Mouse (Mus musculus) cerebral cortex, adult 2 months (tissue): ENCODE data around the gene Lbhd2.

Source experiments
- WGBS: fragments of 180-500 bp; shearing (Covaris S2); methylation state at CpG from one replicate; pipeline ENCODE4 v1.1.7; 2018; 5-methylcytosine and 5-hydroxymethylcytosine counted together

The Lbhd2 gene

DNA sequence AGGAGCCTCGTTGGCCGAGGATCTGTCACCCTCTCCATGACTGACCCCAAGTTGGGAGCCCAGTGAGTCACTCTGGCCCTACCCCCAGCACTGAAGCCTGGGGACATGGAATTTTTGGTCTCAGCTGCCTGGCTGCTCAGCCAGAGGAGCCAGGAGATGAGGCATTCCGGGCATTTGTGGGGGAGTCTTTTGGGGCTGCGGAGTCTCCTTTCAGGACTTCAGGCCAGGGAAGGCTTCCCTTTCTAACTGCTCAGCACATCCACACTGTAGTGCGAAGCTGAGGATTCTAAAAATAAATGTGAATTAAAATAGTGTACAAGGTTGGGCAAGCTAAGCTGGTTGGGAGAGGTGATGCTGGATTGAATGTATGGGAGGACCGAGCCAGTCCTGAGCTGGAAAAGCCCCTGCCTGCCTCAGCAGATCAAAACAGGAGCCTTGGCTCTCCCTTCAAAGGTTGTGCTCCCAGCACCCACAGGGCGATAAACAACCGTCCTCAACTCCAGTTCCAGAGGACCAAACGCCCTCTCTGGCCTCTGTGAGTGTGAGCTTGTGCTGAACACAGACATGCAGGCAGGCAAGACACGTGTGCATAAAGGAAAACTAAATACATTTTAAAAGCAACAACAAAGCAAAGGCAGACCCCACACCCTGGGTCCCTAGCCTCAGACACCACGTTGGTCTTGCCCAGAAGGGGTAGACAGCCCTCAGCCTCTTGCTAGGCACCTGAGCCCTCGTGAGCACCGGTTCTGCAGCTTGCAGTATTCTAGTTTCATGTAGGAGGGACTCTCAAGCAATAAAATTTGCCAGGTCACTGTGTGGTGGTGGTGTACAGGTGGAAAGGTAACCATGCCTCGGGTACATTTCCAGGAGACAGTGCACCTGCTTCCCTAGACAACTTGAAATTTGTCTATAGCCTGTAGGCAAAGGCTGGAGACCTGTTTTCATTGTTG is 24.5 kb downstream of the Lbhd2 start:
- WGBS, result 51% methylated on average over 14 of the region's 14 CpGs

DNA sequence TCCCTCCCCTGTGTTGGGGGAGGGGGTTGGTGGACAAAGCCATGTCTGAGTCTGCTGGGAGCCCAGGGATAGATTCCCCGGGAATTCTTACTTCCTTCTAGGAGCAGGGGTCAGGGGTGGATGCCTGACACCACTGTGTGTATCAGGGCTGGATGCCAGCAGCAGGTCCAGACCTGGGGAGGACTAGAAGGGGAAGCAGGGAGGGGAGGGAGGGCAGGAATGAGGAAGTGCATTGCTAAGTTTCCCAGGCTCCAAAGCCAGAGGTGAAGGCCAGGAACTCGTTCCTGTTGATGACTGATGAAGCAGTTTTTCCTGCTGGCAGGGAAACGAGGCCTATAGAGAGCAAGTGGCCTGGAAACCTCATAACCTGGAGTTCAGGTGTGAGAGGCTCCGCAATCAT is 25.5 kb downstream of the Lbhd2 start:
- WGBS, result 73% methylated on average over 4 of the region's 4 CpGs

DNA sequence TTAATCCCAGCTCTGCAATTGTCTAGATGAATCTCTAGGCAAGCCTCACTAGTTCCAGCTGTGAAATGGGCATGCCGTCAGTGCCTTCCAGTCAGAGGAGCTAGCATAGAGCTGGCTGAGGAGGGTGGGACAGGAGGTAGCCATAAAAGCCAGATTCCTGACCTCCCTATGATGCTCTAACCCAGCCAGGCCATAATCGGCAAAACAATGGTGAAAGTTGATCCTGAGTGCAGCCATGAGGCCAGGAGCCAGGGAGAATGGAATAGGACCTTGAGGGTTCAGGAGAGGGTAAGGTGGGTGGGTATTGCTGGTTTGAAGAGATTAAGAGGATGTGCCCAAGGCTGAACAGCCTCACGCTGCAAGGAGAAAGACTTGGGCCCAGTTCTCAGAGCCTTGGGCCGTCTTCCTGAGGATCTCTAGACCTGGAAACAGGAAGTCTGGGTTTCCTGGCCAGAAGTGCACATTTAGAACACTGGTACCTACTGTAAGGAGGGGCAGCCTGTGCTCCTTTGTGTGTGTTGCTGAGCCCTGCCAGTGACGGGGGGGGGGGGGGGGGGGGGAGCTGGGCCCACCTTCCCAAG is 26.2 kb downstream of the Lbhd2 start:
- WGBS, result 69% methylated on average over 5 of the region's 5 CpGs

DNA sequence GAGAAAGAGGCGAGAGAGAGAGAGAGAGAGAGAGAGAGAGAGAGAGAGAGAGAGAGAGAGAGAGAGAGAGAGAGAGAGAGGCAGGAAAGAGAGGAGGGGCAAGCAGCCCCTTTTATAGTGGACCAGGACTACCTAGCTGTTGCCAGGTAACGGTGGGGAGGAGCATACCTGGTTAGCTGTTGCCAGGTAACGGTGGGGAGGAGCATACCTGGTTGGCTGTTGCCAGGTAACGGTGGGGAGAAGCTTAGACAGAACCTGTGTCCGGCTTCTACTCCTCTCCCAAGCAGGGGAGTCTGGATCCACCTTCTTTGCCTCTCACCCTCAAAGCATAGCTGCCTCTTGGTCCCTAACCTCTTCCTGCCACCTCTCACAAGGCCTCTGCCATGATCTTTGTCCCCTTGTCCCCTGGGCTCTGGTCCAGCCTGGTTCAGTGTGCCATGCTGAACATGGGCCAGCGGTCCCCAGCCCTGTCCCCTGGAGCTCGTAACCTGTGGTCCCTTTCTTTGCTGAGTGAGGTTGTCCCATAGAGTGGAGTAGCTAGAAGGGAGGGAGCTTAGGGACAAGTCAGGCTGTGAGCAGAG is 27.6 kb downstream of the Lbhd2 start:
- WGBS, result 56% methylated on average over 6 of the region's 7 CpGs

DNA sequence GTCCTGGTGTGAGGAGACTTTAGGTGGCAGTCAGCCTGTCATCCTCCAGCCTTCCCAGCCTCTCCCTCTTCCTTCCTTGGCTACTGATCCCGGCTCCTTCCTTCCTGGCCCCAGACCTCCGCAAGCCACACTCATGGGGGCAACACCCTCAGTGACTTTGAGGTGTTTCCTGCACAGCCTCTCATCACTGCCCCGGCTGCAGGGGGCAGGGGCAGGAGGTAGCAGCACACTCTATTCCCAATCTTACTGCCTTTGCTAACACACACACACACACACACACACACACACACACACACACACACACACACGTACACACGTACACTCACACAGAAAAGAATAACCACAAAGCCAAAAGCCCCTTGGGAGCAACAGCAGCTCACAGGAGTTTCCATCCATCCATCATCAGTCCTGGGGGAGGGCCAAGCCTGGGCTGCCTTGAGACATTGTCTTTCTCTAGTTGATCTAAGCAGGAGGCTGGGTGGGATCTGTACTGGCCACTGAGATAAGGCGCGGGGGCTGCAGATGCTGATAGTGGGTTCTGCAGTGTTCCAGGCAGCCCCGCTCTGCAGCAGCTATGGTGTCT is 28.2 kb downstream of the Lbhd2 start:
- WGBS, result 59% methylated on average over 8 of the region's 8 CpGs

DNA sequence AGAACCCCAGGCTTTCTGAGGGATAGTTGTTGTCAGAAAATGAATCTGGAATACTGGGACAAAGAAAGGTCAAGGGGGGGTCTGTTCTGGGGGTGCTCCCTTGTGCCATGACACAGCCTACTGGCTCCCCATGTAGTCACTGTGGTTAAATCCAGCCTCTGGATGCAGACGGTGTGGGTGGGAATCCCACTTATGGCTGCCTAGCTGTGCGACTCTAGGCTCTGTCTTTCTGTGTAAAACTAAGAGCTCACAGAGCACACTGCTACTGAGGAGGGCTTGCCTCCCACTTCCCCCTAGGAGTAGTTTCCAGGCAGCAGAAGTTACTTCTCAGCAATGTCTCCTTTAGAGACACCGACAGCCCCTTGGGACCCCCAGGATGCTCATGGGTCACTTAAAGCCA is 29.6 kb downstream of the Lbhd2 start:
- 50% methylated on average over 3 of the region's 3 CpGs for WGBS

DNA sequence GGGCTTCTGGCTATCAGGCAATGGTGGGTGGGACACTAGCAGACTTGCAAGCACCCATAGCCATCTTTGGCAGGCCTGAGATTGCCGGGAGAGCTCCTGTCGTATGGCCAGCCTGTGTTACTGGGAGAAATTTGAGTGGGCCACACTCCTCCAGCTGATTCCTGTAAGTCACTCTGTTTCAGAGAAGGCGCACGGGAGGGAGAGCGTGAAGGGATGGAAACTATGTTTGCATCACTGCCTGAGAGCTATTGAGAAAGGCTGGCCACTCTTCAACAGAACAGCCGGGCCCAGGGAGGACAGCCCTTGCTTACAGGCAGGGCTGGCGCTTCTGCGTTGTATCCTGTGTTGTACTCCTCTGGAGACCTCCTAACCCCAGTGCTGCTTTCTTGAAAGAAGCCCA is 30.0 kb downstream of the Lbhd2 start:
- WGBS, result 49% methylated on average over 8 of the region's 8 CpGs

DNA sequence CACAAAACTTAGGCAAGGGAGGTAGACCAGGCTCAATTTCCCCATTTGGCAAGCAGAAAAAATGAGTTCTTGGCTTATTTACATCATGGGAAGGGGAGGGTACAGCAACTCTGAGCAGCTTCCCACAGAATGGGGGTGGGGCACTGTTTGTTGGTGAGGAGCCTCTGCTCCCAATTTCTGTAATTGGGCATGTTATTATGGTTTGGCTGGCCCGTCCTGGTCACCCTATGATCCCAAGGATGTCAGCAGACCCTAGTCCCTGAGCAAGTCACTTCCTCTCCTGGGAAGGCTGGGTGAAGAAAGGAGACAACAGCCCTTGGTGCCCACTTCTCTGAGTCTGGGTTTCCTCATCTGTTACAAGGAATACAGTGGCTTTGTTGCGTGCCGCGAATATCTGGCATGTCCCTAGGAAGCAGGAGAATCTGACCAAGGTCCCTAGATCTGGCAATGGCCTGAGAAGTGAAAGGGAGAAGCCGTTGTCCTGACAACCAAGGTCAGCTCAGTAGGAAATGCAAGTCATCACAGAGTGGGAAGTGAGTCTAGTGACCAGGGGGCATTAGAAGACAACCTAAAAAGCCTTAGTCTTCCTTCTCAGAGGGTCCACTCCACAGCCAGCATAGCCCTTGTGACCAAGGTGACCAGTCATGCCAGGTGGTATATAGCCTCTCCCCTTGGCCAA is 30.8 kb downstream of the Lbhd2 start:
- 80% methylated on average over 5 of the region's 5 CpGs for WGBS

DNA sequence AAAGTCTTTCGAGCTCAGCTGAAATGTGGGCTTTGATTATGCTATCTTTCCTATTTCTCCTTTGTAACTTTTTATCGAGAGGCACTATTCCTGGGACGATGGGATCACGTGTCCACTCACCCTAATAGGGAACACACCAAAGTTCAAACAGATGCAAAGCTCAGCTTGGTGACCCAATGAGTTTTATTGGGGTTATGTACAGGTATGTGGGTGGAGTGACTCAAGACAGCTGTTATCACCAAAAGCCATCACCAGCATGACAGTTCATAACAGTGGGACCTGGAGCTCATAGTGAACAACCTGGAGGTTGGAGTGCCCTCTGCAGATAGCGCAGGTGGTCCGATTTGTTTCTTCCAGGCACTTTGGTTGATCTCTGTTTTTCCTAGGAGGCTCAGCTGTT is 32.2 kb downstream of the Lbhd2 start:
- 91% methylated on average over 6 of the region's 6 CpGs for WGBS

DNA sequence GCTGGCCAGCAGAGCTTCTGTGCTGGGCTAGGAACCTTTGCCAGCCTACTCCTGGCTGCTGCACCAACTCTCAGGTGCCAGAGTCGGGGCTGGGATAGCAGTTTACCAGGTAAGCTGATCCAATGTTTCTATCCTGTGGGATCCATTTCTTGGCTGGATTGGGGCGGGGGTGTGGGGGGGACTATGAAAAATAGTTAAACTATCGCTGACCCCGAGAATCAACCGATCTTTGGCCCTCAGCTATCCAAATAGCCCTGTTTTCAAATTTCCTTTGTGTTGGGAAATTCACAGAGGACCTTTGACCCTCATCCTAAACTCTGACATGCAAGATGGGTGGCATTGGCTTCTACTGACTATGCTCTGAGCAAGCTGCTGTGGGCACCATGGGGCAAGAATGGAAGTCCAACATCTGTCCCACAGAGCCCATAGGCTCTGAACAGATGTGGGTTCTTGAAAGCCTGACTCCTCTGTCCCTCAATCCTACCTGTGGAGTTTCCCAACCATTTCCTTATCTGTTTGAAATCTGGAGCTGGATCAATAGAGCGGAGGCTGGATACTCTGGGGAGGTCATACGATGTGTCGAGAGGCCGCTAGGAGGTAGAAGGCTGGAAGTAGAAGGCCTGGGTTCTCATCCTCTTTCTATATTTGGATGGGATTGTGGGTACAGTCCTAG is 34.2 kb downstream of the Lbhd2 start:
- 98% methylated on average over 9 of the region's 9 CpGs for WGBS

DNA sequence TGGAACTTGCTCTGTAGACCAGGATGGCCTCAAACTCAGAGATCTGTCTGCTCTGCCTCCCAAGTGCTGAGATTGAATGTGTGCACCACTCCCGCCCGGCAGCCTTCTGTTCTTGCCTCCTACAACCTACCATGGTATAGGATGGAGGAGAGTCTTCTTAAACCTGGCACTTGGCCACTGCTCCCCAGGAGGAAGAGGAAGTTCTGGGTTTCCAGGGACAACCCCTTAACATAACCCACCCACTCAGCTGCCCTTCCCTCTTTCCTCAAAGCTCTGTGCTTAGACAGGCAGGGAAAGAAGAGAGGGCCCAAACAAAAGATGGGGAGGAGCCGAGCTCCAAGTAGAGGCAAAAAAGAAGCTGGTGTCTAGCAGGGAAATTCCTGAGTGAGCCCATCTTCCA is 34.9 kb downstream of the Lbhd2 start:
- WGBS, result 51% methylated on average over 3 of the region's 3 CpGs

DNA sequence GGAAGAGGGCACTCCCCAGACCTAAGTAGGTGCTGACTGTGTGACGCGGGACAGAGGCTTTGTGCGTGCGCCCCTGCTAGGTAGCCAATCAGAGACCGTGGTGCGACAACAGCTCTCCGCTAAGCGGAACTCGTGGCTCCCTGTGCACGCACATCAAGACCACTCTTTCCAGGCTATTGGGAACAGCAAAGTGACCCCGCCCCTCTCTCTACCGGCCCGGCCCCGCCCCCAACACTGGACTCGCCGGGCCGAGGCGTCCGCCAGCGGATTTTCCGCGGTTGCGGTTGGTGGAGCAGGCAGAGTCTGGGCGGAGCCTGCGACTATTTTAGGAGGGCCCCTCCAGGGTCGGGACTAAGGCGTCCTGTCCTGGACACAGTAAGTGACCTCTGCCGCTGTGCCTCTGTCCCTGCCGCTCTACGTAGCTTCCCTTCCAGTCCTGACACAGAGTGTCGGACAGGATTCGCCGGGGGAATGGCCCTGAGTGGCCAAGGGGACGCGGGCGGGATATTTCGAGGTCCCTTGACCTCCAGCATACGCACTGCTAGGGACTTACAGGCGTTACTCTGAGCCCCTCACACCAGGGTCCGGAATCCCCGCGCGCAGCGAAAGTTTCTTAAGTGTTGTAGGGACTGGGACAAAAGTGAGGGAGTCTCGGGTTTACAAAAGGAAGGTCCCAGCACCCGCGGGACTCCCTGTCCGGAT is 35.9 kb downstream of the Lbhd2 start, which contains the start of gene Tnfaip2:
Gene Tnfaip2 (plus strand): TSS at position 161 of the 702 bp plus-strand sequence.
- WGBS, result 4% methylated on average over 48 of the region's 48 CpGs

DNA sequence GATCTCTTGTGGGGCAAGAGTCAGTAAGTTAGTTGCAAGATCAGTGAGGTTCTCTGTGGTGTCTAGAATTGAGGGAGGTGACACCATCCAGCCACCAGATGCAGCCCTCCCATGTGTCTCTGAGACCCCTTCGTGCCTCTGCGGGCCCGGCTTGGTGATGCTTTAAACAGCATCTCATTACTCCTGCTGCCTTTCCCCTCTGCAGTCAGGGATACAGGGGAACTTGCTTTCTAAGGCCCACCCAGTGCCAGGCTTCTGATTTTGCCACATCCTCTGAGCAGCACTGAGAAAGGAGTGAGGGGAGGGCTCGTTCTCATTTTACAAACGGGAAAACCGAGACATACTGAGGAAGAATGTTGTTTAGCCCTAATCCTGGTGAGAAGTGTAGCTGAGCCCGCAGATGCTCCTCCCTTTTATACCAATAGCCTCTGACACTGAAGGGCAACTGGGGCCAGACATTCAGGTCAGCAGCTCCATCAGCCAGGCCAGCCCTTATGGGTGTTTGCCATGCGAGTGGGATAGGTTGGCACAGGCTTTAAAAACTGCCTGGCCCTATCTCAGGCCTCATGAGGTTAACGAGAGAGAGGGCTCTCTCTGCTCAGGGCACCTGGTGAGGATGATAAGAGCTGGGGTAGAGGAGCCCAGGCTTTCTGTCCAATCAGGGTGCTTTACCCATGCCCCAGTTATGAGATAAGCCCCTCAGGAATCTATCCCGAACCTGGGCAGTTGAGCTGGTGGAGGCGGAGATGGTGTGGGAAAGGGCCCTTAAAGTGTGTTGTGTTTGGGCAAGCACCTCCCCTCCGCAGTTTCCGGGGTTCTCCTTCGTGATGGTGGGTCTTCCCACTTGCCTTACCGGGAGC is 36.6 kb downstream of the Lbhd2 start:
- 64% methylated on average over 15 of the region's 15 CpGs for WGBS

DNA sequence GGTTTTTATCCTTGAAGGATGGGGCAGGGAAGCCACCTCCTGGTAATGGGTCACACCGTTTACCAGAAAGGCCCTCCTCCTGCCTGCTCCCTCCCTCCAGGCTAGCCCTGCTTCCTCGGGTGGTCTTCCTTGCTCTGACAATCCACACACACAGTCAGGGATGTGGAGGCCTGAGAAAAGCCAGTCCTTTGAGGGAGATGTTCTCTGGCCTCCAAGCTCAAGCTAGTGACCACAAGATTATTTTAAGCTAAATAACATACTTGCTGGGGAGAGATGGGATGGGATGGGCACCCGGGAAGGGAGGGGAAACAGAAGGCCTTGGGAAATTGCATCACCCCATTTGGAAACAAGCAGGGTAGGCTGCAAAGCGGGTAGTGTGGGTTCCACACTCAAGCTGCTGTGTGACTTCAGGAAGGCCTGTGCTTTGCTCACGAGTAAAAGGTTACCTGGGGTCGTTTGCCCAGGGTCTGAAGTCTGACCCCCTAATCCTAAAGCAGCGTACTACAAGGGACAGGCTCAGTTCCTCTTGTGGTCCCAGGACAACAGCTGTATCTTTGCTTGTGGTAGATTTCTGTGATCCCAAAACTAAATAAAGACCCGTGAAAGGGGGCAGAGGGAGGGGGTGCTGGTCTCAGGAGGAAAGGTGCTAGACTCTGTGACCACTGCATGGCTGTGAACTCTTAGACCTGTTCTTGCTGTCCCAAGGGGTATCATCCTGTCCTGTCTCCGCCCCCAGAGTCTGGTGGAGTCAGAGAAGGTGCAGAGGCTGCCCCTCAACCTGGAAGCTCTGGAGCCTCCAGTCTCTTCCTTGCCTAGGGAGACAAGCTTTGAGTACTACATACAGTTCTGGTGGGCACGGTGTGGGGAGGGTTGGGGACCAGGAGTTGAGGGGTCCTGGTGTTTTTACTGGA is 37.6 kb downstream of the Lbhd2 start:
- 70% methylated on average over 10 of the region's 10 CpGs for WGBS

DNA sequence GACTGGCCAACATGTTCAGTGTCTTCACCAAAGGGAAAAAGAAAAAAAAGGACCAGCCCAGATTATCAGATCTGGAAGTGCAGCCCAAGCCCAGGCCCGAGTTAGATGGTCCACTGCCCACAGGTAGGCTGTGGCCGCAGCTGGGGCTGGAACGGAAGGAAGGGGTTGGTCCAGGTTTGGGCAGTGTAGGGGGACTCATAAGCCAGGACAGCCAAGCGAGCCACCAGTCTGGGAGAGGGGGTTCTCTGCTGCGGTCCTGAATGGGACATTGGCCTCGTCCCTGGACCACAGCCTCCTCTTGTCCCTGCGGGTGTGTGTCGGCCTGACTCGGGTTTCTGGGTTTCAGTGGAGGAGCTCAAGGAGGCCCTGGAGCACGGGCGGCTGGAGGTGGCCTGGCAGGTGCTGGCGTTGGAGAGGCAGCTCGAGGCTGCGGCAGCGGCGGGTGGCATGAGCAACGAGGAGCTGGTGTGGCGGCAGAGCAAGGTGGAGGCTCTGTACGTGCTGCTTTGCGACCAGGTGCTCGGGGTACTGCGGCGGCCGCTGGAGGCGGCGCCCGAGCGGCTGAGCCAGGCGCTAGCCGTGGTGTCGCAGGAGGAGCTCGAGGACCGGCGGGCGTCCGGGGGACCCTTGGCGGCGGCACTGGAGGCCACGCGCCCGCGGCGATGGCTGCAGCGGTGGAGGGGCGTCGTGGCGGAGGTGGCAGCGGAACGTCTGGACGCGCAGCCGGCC is 38.7 kb downstream of the Lbhd2 start:
- 16% methylated on average over 52 of the region's 52 CpGs for WGBS

DNA sequence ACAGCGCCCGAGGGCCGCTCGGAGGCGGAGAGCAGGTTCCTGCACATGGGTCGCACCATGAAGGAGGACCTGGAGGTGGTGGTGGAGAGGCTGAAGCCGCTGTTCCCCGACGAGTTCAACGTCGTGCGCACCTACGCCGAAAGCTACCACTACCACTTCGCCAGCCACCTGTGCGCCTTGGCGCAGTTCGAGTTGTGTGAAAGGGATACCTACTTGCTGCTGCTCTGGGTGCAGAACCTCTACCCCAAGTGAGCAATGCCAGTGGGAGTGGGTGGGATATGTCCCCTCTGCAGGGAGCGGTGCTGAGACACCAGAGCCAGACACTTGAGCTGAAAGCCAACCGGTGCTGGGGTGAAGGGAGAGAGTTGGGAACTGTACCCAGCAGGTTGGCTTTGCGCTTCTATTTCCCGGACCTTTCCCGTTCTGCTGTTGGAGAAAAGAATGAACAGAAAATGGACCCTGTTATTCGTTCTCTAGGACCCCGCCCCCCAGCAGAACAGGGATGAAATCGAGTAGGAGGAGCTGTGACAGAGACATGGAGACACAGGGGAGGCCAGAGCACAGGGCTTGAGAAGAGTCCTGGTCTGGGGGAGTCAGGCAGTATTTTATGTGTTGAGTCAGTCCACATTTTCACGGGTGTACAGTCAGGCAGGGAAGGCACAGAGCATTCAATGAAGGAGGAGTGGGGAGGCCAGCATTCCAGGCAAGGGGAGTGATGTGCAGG is 39.4 kb downstream of the Lbhd2 start:
- WGBS, result 20% methylated on average over 27 of the region's 27 CpGs

DNA sequence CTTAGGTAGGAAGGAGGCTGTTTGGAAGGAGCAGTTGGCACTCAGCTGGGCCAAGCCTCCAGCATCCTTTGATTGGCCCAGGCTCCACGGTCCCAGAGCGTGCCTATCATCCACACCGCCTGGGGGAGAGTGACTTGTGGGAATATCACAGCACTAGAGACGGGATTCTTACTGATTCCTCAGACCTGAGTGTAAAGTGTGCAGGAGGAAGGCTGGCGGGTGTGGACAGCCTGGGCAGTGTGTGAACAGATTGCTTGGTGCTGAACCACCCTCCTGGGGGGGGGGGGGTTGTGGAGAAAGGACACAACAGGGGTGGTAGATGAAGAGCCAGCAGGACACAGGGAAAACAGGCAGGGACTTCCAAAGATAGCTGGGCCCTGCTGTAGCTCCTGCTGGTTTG is 40.1 kb downstream of the Lbhd2 start:
- WGBS, result 51% methylated on average over 5 of the region's 5 CpGs
